Mouse (Mus musculus) ES-Bruce4 (cell line): Measurements from ENCODE around the gene Hspa8. TPM values are rescaled to one million over a fixed set of nuclear protein-coding genes. Genes with fewer than 3 reads are reported as not detected.

Experiments
- H3K27ac ChIP-seq: 2 replicates; pipeline ENCODE4 v1.5.1; 2012; ENCODE audit warnings: low read length, inconsistent platforms; ENCODE audit not compliant: insufficient read depth
- H3K27me3 ChIP-seq: 2 replicates; pipeline ENCODE4 v1.6.1; 2012; ENCODE audit warnings: mild to moderate bottlenecking, low read length, inconsistent platforms; ENCODE audit not compliant: control insufficient read depth, poor library complexity, insufficient read depth, severe bottlenecking
- H3K36me3 ChIP-seq: 2 replicates; pipeline ENCODE4 v1.6.1; 2012; ENCODE audit warnings: inconsistent platforms, mild to moderate bottlenecking, low read length, moderate library complexity; ENCODE audit not compliant: control insufficient read depth, poor library complexity, insufficient read depth, severe bottlenecking
- H3K4me1 ChIP-seq: one replicate; pipeline ENCODE4 v1.8.1; 2011; ENCODE audit warnings: low read length; ENCODE audit not compliant: control insufficient read depth, insufficient read depth
- H3K4me3 ChIP-seq: 2 replicates; pipeline ENCODE4 v1.5.1; 2011; ENCODE audit warnings: low read depth, mild to moderate bottlenecking, low read length
- H3K9ac ChIP-seq: 2 replicates; pipeline ENCODE4 v1.6.1; 2012; ENCODE audit warnings: low read depth, mild to moderate bottlenecking, inconsistent platforms; ENCODE audit not compliant: poor library complexity, severe bottlenecking
- H3K9me3 ChIP-seq: replicated peaks from 2 replicates; pipeline ENCODE4 v1.6.1; 2012; ENCODE audit warnings: mild to moderate bottlenecking, low read length, inconsistent platforms; ENCODE audit not compliant: control insufficient read depth, poor library complexity, insufficient read depth, severe bottlenecking
- CTCF ChIP-seq: IDR thresholded peaks from one replicate; pipeline ENCODE4 v1.8.1; 2011; ENCODE audit warnings: low read depth, low read length
- EP300 ChIP-seq: IDR thresholded peaks from 2 replicates; pipeline ENCODE4 v1.6.1; 2011; ENCODE audit warnings: low read depth, low read length; ENCODE audit not compliant: insufficient read depth
- POLR2A ChIP-seq: IDR thresholded peaks from one replicate; pipeline ENCODE4 v1.8.1; 2011; ENCODE audit warnings: low read length; ENCODE audit not compliant: insufficient read depth
- polyA plus RNA-seq: library from polyadenylated mRNA; stranded (reverse); fragments of >200 nt; gene quantifications from 2 replicates; pipeline ENCODE4 v1.2.4, GENCODE M21; 2011; ENCODE audit warnings: low read depth; ENCODE audit not compliant: missing spikeins, insufficient read depth, insufficient read length

Gene Hspa8
- polyA plus RNA-seq, 1 experiment, result 3,442 TPM

- peak overlapping the region; percentile 33; the same call in 1 of the 2 replicates for H3K27ac ChIP-seq
- no peaks in the 10 kb centered on the region for H3K9me3 ChIP-seq
- TF ChIP-seq POLR2A (no peak), CTCF (no peak), EP300 (no peak)
- H3K36me3 ChIP-seq, result no peaks in the 10 kb centered on the region
- H3K4me3 ChIP-seq, result no peak overlapping the region
- no peaks in the 10 kb centered on the region for H3K27me3 ChIP-seq
- H3K9ac ChIP-seq, result no peak overlapping the region
- H3K4me1 ChIP-seq, result no peaks in the 10 kb centered on the region
These were observed 26.9 kb upstream of the Hspa8 start for GRCm38 (mm10) chr9:40773869-40774268.

GRCm38 (mm10) chr9:40776044-40776443 is 24.7 kb upstream of the Hspa8 start:
- H3K36me3 ChIP-seq, result no peaks in the 10 kb centered on the region
- TF ChIP-seq POLR2A, result no peak
- TF ChIP-seq CTCF, result no peak
- TF ChIP-seq EP300, result no peak
- peak overlapping the region; percentile 39 for H3K27ac ChIP-seq
- H3K9ac ChIP-seq, result no peak overlapping the region
- H3K4me1 ChIP-seq, result peaks cover 4% of the 10 kb centered on the region
- no peaks in the 10 kb centered on the region for H3K27me3 ChIP-seq
- no peak overlapping the region for H3K4me3 ChIP-seq
- no peaks in the 10 kb centered on the region for H3K9me3 ChIP-seq

- Histone ChIP-seq H3K27ac (peak overlapping the region; percentile 60; the same call in 1 of the 2 replicates), H3K36me3 (no peaks in the 10 kb centered on the region), H3K4me1 (peaks cover 4% of the 10 kb centered on the region), H3K9me3 (no peaks in the 10 kb centered on the region), H3K4me3 (no peak overlapping the region), H3K27me3 (no peaks in the 10 kb centered on the region), H3K9ac (no peak overlapping the region)
- TF ChIP-seq POLR2A (no peak), CTCF (no peak), EP300 (no peak)
These were observed 24.1 kb upstream of the Hspa8 start for GRCm38 (mm10) chr9:40776459-40777248.

DNA sequence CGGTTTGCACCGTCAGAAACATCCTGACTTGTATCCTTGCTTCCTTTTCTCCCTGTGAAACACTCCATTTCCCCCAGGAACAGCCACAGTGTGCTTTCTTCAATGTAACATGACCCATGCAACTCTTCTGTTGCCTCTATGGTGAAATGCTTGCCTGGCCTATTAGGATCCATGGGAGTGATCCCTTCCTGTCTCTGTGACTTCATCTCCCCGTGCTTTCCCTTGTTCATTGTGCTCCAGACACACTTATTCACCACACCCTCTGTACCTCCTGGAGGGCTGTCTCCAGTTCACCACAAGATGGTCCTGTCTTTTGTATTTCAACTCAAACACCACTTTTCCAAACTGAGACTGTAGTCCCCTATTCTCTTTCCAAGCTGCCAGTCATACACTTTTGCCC is 20.7 kb upstream of the Hspa8 start:
- TF ChIP-seq CTCF (no peak), EP300 (0 out of 2 replicates have a peak, but pooled peaks have one; percentile 30), POLR2A (no peak)
- H3K4me3 ChIP-seq, result no peak overlapping the region
- no peaks in the 10 kb centered on the region for H3K27me3 ChIP-seq
- H3K27ac ChIP-seq, result peak overlapping the region; percentile 100
- H3K9ac ChIP-seq, result no peak overlapping the region
- H3K4me1 ChIP-seq, result peaks cover 4% of the 10 kb centered on the region
- no peaks in the 10 kb centered on the region for H3K9me3 ChIP-seq
- H3K36me3 ChIP-seq, result no peaks in the 10 kb centered on the region

DNA sequence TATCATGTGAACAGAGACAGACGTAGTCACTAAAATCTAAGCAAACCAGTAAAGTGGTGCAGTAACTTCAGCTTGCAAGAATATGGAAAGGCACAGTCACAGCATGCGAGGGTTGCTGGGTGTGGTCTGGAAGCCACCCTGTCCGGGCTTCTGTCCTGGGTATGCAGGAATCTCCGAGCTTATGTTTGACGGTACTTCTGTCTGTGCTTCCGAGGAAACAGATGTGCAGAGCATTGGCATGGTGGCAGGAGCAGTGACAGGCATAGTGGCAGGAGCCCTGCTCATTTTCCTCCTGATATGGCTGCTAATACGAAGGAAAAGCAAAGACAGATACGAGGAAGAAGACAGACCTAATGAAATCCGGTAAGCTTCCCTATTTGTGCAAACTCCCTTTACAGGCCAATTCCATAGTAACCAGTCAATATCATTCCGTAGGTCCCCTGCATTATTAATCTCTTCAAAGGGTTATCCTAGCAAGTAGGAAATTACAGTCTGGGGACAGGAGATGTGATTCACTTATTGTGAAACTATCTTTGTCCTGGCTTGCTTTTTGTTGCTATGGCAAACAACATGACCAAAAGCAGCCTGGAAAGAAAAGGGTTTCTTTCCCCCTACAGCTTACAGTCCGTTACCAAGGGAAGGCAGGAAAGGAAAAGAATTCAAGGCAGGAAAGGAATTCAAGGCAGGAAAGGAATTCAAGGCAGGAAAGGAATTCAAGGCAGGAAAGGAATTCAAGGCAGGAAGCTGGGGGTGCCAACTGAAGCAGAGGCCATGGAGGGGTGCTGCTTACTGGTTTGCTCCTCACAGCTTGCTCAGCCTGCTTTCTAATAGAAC is 19.7 kb upstream of the Hspa8 start:
- peak overlapping the region; percentile 100 for H3K27ac ChIP-seq

More for the DNA sequence above, 19.7 kb upstream of the Hspa8 start:
- Histone ChIP-seq H3K27me3 (no peaks in the 10 kb centered on the region), H3K4me3 (peak overlapping the region; percentile 4; the same call in 1 of the 2 replicates), H3K9me3 (no peaks in the 10 kb centered on the region), H3K36me3 (no peaks in the 10 kb centered on the region), H3K4me1 (peaks cover 4% of the 10 kb centered on the region), H3K9ac (peak overlapping the region; percentile 71)
- no peak for TF ChIP-seq CTCF
- TF ChIP-seq EP300, result peak; percentile 76
- TF ChIP-seq POLR2A, result no peak
